Mouse (Mus musculus) G1E (cell line): ENCODE results near the gene Cryba4.

ENCODE experiments used
- CTCF ChIP-seq: IDR thresholded peaks from 2 replicates; pipeline ENCODE4 v1.5.1; 2012; ENCODE audit warnings: low read depth, low read length, inconsistent platforms, mixed read lengths
- GATA1 ChIP-seq: IDR thresholded peaks from 2 replicates; pipeline ENCODE4 v1.6.1; 2012; ENCODE audit warnings: borderline replicate concordance, low read length, inconsistent platforms, mixed read lengths
- POLR2AphosphoS5 ChIP-seq: IDR thresholded peaks from 2 replicates; pipeline ENCODE4 v1.6.1; 2012; ENCODE audit warnings: low read depth, low read length, inconsistent platforms; ENCODE audit not compliant: insufficient replicate concordance

DNA sequence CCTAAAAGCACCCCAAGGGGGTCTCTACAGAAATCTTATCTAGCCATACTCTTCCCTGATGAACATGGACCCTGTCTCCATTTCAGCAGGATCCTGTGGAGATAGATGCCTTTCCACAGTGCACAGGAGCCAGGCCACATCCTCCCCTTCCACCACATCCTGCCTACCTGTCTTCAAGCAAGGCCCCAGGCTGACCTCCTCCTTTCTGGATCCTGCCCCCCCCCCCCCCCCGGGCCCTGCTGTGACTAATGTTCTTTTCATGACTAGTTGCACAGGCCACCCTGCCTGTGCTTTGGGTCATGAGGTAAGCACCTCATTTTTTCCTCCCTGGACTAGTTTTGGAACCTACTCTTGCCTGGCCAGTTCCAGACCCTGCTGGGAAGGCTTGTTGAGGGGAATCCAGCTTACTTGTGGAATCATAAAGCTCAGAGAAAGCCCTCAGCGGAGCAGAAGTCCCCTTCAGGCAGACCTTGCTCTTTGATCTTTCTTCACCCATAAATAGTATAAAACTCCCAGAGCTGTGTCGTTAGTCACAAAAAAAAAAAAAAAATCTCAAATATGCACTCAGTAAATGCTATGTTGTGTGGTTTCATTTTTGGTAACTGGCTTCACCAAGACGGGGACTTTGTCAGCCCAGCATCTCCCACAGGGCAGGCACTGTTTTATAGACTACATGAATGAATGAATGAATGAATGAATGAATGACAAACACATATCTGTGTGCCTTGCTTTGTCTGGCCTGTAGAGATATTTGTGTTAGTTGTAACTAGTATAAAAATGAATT is 22.9 kb upstream of the Cryba4 start:
- TF ChIP-seq CTCF (no peak), GATA1 (no peak), POLR2AphosphoS5 (no peak)
